ENCODE assay signal across 9 mouse cellular contexts in genomic region chr5:118343444-118344320, GRCm38 (mm10).
DNase-seq lines count a peak whose midpoint lies in the region; ATAC-seq and TF ChIP-seq lines count a peak whose summit lies in the region.
"Had no signal": no experiment of that assay in that cellular context is flagged by ENCODE, and none has a peak within 500 bp of the region (broad histone marks: within the 10 kb centered on the region; RNA-seq: fewer than 3 reads in every experiment).

No protein-coding gene starts in this region.

- no peaks in the 10 kb centered on the region for H3K9me3 ChIP-seq in heart, embryonic 12.5 days (replicated peaks)
- H3K9me3 ChIP-seq in neural tube, embryonic 12.5 days, result no peaks in the 10 kb centered on the region
- no peaks in the 10 kb centered on the region for H3K9me3 ChIP-seq in forebrain, embryonic 14.5 days (replicated peaks; ENCODE audit: control insufficient read depth, low read length)

- no peak for ATAC-seq in heart, embryonic 12.5 days (ENCODE audit: insufficient number of reproducible peaks, low FRiP score)
- no peak for ATAC-seq in neural tube, embryonic 12.5 days (ENCODE audit: low FRiP score, low read depth)
- peak; percentile 12; the same call in 1 of the 2 replicates for ATAC-seq in forebrain, embryonic 14.5 days

- WGBS in heart, embryonic 12.5 days, result 13% methylated on average over 19 of the region's 19 CpGs
- 14% methylated on average over 19 of the region's 19 CpGs for WGBS in neural tube, embryonic 12.5 days
- WGBS in forebrain, embryonic 14.5 days, result 11% methylated on average over 19 of the region's 19 CpGs
- WGBS in thymus, adult 2 months, result 82% methylated on average over 19 of the region's 19 CpGs

- no peaks in the 10 kb centered on the region for H3K36me3 ChIP-seq in heart, embryonic 12.5 days
- H3K36me3 ChIP-seq in neural tube, embryonic 12.5 days, result no peaks in the 10 kb centered on the region
- H3K36me3 ChIP-seq in forebrain, embryonic 14.5 days (ENCODE audit: control insufficient read depth, insufficient read depth, low read length), result no peaks in the 10 kb centered on the region
- H3K36me3 ChIP-seq in thymus, adult 2 months (ENCODE audit: control insufficient read depth, insufficient read depth, low read length), result no peaks in the 10 kb centered on the region

- TF ChIP-seq POLR2A in thymus, adult 2 months (IDR thresholded peaks at IDR 0.05; ENCODE audit: control insufficient read depth, extremely low read depth, insufficient read depth, low read length, poor library complexity), result no peak

- peak overlapping the region; percentile 64 for H3K4me2 ChIP-seq in heart, embryonic 12.5 days
- H3K4me2 ChIP-seq in neural tube, embryonic 12.5 days (replicated peaks), result peak overlapping the region; percentile 38
- H3K4me2 ChIP-seq in forebrain, embryonic 14.5 days (ENCODE audit: low read length), result 0 out of 2 replicates have a peak overlapping the region, but pooled peaks have one; percentile 7

- peak overlapping the region; percentile 25 for H3K4me3 ChIP-seq in heart, embryonic 12.5 days
- H3K4me3 ChIP-seq in neural tube, embryonic 12.5 days, result no peak overlapping the region
- no peak overlapping the region for H3K4me3 ChIP-seq in forebrain, embryonic 14.5 days (ENCODE audit: low read depth, low read length)
- no peak overlapping the region for H3K4me3 ChIP-seq in thymus, adult 2 months (ENCODE audit: control insufficient read depth, insufficient read depth, low read length)

- H3K4me1 ChIP-seq in heart, embryonic 12.5 days (replicated peaks), result peaks cover 29% of the 10 kb centered on the region
- peaks cover 11% of the 10 kb centered on the region for H3K4me1 ChIP-seq in neural tube, embryonic 12.5 days
- H3K4me1 ChIP-seq in forebrain, embryonic 14.5 days (ENCODE audit: control insufficient read depth, insufficient read depth, low read length), result peaks cover 11% of the 10 kb centered on the region
- H3K4me1 ChIP-seq in thymus, adult 2 months (replicated peaks; ENCODE audit: control insufficient read depth, insufficient read depth, low read length), result no peaks in the 10 kb centered on the region

- no peak for DNase-seq in heart, adult 18-20 months
- DNase-seq in neural tube, embryonic 10.5 days (ENCODE audit: extremely low spot score, low spot score), result no peak
- DNase-seq in forebrain, embryonic 14.5 days (ENCODE audit: low spot score), result no peak
- DNase-seq in thymus, adult 2 months, result no peak
- DNase-seq in embryo, embryonic 10 days (ENCODE audit: low spot score), result no peak
- DNase-seq in gastrocnemius, postnatal 36 days, result no peak
- DNase-seq: kidney, postnatal 36 days had no signal

- H3K27ac ChIP-seq in heart, embryonic 12.5 days (ENCODE audit: poor library complexity, severe bottlenecking), result no peak overlapping the region
- no peak overlapping the region for H3K27ac ChIP-seq in neural tube, embryonic 12.5 days
- H3K27ac ChIP-seq in forebrain, embryonic 14.5 days (ENCODE audit: low read depth, low read length), result no peak overlapping the region
- H3K27ac ChIP-seq in thymus, adult 2 months (ENCODE audit: control insufficient read depth, insufficient read depth, low read length), result no peak overlapping the region

- peak overlapping the region; percentile 39; the same call in 1 of the 2 replicates for H3K9ac ChIP-seq in heart, embryonic 12.5 days
- H3K9ac ChIP-seq in neural tube, embryonic 12.5 days, result no peak overlapping the region
- H3K9ac ChIP-seq in forebrain, embryonic 14.5 days (ENCODE audit: low read length), result peak overlapping the region; percentile 46; the same call in 1 of the 2 replicates

- H3K27me3 ChIP-seq in heart, embryonic 12.5 days (replicated peaks), result peaks cover 5% of the 10 kb centered on the region; the same call in 1 of the 2 replicates
- no peaks in the 10 kb centered on the region for H3K27me3 ChIP-seq in neural tube, embryonic 12.5 days (replicated peaks)
- H3K27me3 ChIP-seq in forebrain, embryonic 14.5 days (replicated peaks; ENCODE audit: control insufficient read depth, insufficient read depth, low read length), result no peaks in the 10 kb centered on the region
- H3K27me3 ChIP-seq in thymus, adult 2 months (ENCODE audit: control insufficient read depth, insufficient read depth, low read length), result no peaks in the 10 kb centered on the region

- TF ChIP-seq CTCF in thymus, adult 2 months (IDR thresholded peaks at IDR 0.05; ENCODE audit: borderline replicate concordance, control insufficient read depth, extremely low read depth, insufficient read depth, low read length, poor library complexity), result no peak

- intact Hi-C loops in gastrocnemius, postnatal 36 days (cut with DNase I), result no loop called here

Comparison
In these comparisons a context has a peak if more than half of its experiments do, and no peak if none do; other contexts are left out.
1. H3K4me2 ChIP-seq: peak in every context shown above with its lines; median percentile 64 in heart, embryonic 12.5 days; 38 in neural tube, embryonic 12.5 days; 7 in forebrain, embryonic 14.5 days.